In genomic region chr15:19129316-19129715, GRCm38 (mm10) we compare ENCODE assay signal across 26 mouse cellular contexts.
DNase-seq lines count a peak whose midpoint lies in the region; ATAC-seq and TF ChIP-seq lines count a peak whose summit lies in the region.
"Had no signal": no experiment of that assay in that cellular context is flagged by ENCODE, and none has a peak within 500 bp of the region (broad histone marks: within the 10 kb centered on the region; RNA-seq: fewer than 3 reads in every experiment).

No protein-coding gene starts in this region.

- intact Hi-C loops in left cerebral cortex, adult 2 months (cut with DNase I), result no loop called here

- no peak for TF ChIP-seq CTCF in left cerebral cortex, adult 2 months (IDR thresholded peaks at IDR 0.05)

- DNase-seq in frontal cortex, postnatal 25 days (ENCODE audit: low spot score in 2 of 2), result no peak
- DNase-seq in left cerebral cortex, adult 2 months (ENCODE audit: extremely low spot score in 1 of 2, low spot score in 2 of 2), result no peak
- DNase-seq in left cerebral cortex, adult 9 months (ENCODE audit: low spot score in 2 of 2), result no peak
- no peak for DNase-seq in urinary bladder, postnatal 10 days (ENCODE audit: low spot score)
- DNase-seq: adrenal gland, adult 8-10 months; adrenal gland, postnatal 14 days; adrenal gland, postnatal 36 days; B cell, adult 2 months; cerebellum, adult 11 months; cerebellum, adult 18-20 months; cerebellum, adult 8-10 months; cerebellum, adult 9-11 months; cerebellum, postnatal 14 days; cerebellum, postnatal 36 days; embryo, embryonic 11 days had no signal

- no peak overlapping the region for H3K4me3 ChIP-seq in left cerebral cortex, adult 2 months
- H3K4me3 ChIP-seq: embryonic facial prominence, embryonic 13.5 days; embryonic facial prominence, embryonic 15.5 days; erythroblast, embryonic 14.5 days; forebrain, embryonic 10.5 days; forebrain, embryonic 12.5 days had no signal

- ATAC-seq in frontal cortex, adult (ENCODE audit: low TSS enrichment), result peak; percentile 89
- ATAC-seq: activated CD4-positive, CD25-positive, alpha-beta regulatory T cell, adult 4 months; CD4-positive, CD25-positive, alpha-beta regulatory T cell, adult 4 months; forebrain, embryonic 14.5 days; forebrain, embryonic 16.5 days; Patski had no signal

- peak overlapping the region; percentile 55 for H3K27ac ChIP-seq in left cerebral cortex, adult 2 months
- H3K27ac ChIP-seq: embryonic facial prominence, embryonic 13.5 days; embryonic facial prominence, embryonic 15.5 days; forebrain, embryonic 10.5 days; forebrain, embryonic 12.5 days had no signal
